Mouse (Mus musculus) G1E (cell line): ENCODE data around the gene Sbf2. TPM values are rescaled to one million over a fixed set of nuclear protein-coding genes. Genes with fewer than 3 reads are reported as not detected.
"Not testable (repeated sequence)": the region's sequence is repeated elsewhere in the genome, so short reads cannot be mapped to it uniquely, and the experiment has no call there.

Source experiments
- ATAC-seq: 2 replicates; pipeline ENCODE4 v1.8.0; 2016; ENCODE audit warnings: mild to moderate bottlenecking; ENCODE audit not compliant: insufficient number of reproducible peaks, poor library complexity, low FRiP score, severe bottlenecking; ENCODE audit errors: extremely low read depth
- DNase-seq: peaks from one replicate; pipeline ENCODE4 v3.0.0; 2012; ENCODE audit warnings: low spot score
- H3K27me3 ChIP-seq: 2 replicates; pipeline ENCODE4 v1.6.1; 2012; ENCODE audit warnings: mild to moderate bottlenecking, low read length, inconsistent platforms; ENCODE audit not compliant: insufficient read depth
- H3K36me3 ChIP-seq: replicated peaks from 2 replicates; pipeline ENCODE3; 2012; ENCODE audit warnings: mild to moderate bottlenecking, inconsistent platforms
- H3K4me1 ChIP-seq: 2 replicates; pipeline ENCODE4 v1.6.1; 2012; ENCODE audit warnings: low read depth, low read length, inconsistent platforms, mixed read lengths; ENCODE audit not compliant: insufficient read depth
- H3K4me3 ChIP-seq: 2 replicates; pipeline ENCODE4 v1.5.1; 2012; ENCODE audit warnings: low read depth, mild to moderate bottlenecking, inconsistent platforms, low read length, moderate library complexity, mixed read lengths
- H3K9me3 ChIP-seq: replicated peaks from 2 replicates; pipeline ENCODE4 v1.6.1; 2012; ENCODE audit warnings: inconsistent platforms
- CTCF ChIP-seq: IDR thresholded peaks from 2 replicates; pipeline ENCODE4 v1.5.1; 2012; ENCODE audit warnings: low read depth, low read length, inconsistent platforms, mixed read lengths
- GATA1 ChIP-seq: IDR thresholded peaks from 2 replicates; pipeline ENCODE4 v1.6.1; 2012; ENCODE audit warnings: borderline replicate concordance, low read length, inconsistent platforms, mixed read lengths
- GATA2 ChIP-seq: IDR thresholded peaks from 2 replicates; pipeline ENCODE4 v1.6.1; 2012; ENCODE audit warnings: low read depth, low read length, inconsistent platforms, borderline replicate concordance
- POLR2AphosphoS5 ChIP-seq: IDR thresholded peaks from 2 replicates; pipeline ENCODE4 v1.6.1; 2012; ENCODE audit warnings: low read depth, low read length, inconsistent platforms; ENCODE audit not compliant: insufficient replicate concordance
- TAL1 ChIP-seq: conservative IDR thresholded peaks from 2 replicates; pipeline ENCODE4 v1.6.1; 2012; ENCODE audit warnings: low read depth, low read length, inconsistent platforms, mixed read lengths
- polyA plus RNA-seq: library from polyadenylated mRNA; stranded (reverse); fragments of >175 nt; gene quantifications from 2 replicates; pipeline ENCODE4 v1.2.3, GENCODE M21; 2012
- total RNA-seq, 2 experiments: library from RNA; stranded (forward) in 1 of 2; stranded (reverse) in 1 of 2; fragments of 200-1000 nt in 1 of 2; fragments of >200 nt in 1 of 2; fragmentation: Nextera tagmentation in 1 of 2; gene quantifications; 2 replicates each; pipeline ENCODE4 v1.2.3; 2014 to 2017

Sbf2 gene
- total and polyA plus RNA-seq, 3 experiments, result 0.49 TPM; not detected in 2

- Histone ChIP-seq H3K27me3 (peaks cover 3% of the 10 kb centered on the region), H3K36me3 (no peaks in the 10 kb centered on the region), H3K4me1 (no peaks in the 10 kb centered on the region), H3K9me3 (no peaks in the 10 kb centered on the region), H3K4me3 (no peak overlapping the region)
- ATAC-seq, result 0 out of 2 replicates have a peak, but pooled peaks have one; percentile 15
- DNase-seq, result no peak
- TF ChIP-seq GATA1 (no peak), CTCF (no peak), GATA2 (no peak), TAL1 (no peak), POLR2AphosphoS5 (no peak)
Measured at GRCm38 (mm10) chr7:110645311-110645710, 30.6 kb upstream of the Sbf2 start.

- H3K36me3 ChIP-seq, H3K9me3 ChIP-seq, ATAC-seq, H3K4me1 ChIP-seq, H3K4me3 ChIP-seq, H3K27me3 ChIP-seq, DNase-seq: not testable (repeated sequence)
Measured at GRCm38 (mm10) chr7:110639958-110640357, 25.2 kb upstream of the Sbf2 start.

- H3K4me1 ChIP-seq, result no peaks in the 10 kb centered on the region
Measured at GRCm38 (mm10) chr7:110639291-110639915, 24.7 kb upstream of the Sbf2 start.

GRCm38 (mm10) chr7:110638305-110639110 lies 23.8 kb upstream of the Sbf2 start:
- Histone ChIP-seq H3K4me3 (no peak overlapping the region), H3K4me1 (no peaks in the 10 kb centered on the region), H3K9me3 (no peaks in the 10 kb centered on the region), H3K36me3 (no peaks in the 10 kb centered on the region), H3K27me3 (no peaks in the 10 kb centered on the region; the same call in 1 of the 2 replicates)
- ATAC-seq (no peak), DNase-seq (no peak)
- TF ChIP-seq GATA1 (no peak), CTCF (no peak), TAL1 (no peak), POLR2AphosphoS5 (no peak)

More at GRCm38 (mm10) chr7:110639291-110639915, 24.7 kb upstream of the Sbf2 start:
- no peak for DNase-seq
- no peaks in the 10 kb centered on the region; the same call in 1 of the 2 replicates for H3K27me3 ChIP-seq
- H3K9me3 ChIP-seq, result no peaks in the 10 kb centered on the region
- H3K4me3 ChIP-seq, result no peak overlapping the region
- ATAC-seq, result no peak
- no peaks in the 10 kb centered on the region for H3K36me3 ChIP-seq
- TF ChIP-seq CTCF (no peak), GATA2 (no peak), TAL1 (no peak)

- DNase-seq (no peak), ATAC-seq (no peak)
- no peaks in the 10 kb centered on the region for H3K4me1 ChIP-seq
- H3K27me3 ChIP-seq, result peaks cover under 1% of the 10 kb centered on the region; the same call in 1 of the 2 replicates
- H3K4me3 ChIP-seq, result no peak overlapping the region
- H3K36me3 ChIP-seq, result no peaks in the 10 kb centered on the region
- no peak for TF ChIP-seq GATA2
- no peak for TF ChIP-seq GATA1
- TF ChIP-seq CTCF, result no peak
- TF ChIP-seq TAL1, result no peak
- no peak for TF ChIP-seq POLR2AphosphoS5
- no peaks in the 10 kb centered on the region for H3K9me3 ChIP-seq
Measured at GRCm38 (mm10) chr7:110636559-110636958, 21.8 kb upstream of the Sbf2 start.

- ATAC-seq (no peak), DNase-seq (no peak)
- Histone ChIP-seq H3K4me3 (no peak overlapping the region), H3K36me3 (no peaks in the 10 kb centered on the region), H3K4me1 (no peaks in the 10 kb centered on the region), H3K27me3 (peaks cover 3% of the 10 kb centered on the region; the same call in 1 of the 2 replicates), H3K9me3 (no peaks in the 10 kb centered on the region)
- TF ChIP-seq TAL1 (no peak), CTCF (no peak), POLR2AphosphoS5 (no peak), GATA2 (no peak), GATA1 (no peak)
Measured at GRCm38 (mm10) chr7:110635929-110636328, 21.2 kb upstream of the Sbf2 start.
